Mouse (Mus musculus): Measurements from ENCODE around the gene Trmt112.
"Not testable (repeated sequence)": the region's sequence is repeated elsewhere in the genome, so short reads cannot be mapped to it uniquely, and the experiment has no call there.

Gene Trmt112

GRCm38 (mm10) chr19:6907811-6908540 is 1.5 kb upstream of the Trmt112 start:
- in situ Hi-C loops (cut with MboI; ENCODE audit: low sequenced_read_pairs): no loop called here

GRCm38 (mm10) chr19:6909021-6909420 is 477 bp upstream of the Trmt112 start:
- in situ Hi-C loops (cut with MboI; ENCODE audit: low sequenced_read_pairs): no loop called here

- in situ Hi-C loops (cut with MboI; ENCODE audit: low sequenced_read_pairs): not testable (repeated sequence)
These were observed 808 bp downstream of the Trmt112 start for GRCm38 (mm10) chr19:6910306-6910705.

- in situ Hi-C loops (cut with MboI; ENCODE audit: low sequenced_read_pairs): no loop called here
These were observed 1.9 kb downstream of the Trmt112 start for GRCm38 (mm10) chr19:6911101-6912074.

GRCm38 (mm10) chr19:6912205-6912970 is 2.9 kb downstream of the Trmt112 start:
- in situ Hi-C loops (cut with MboI; ENCODE audit: low sequenced_read_pairs): no loop called here

- in situ Hi-C loops (cut with MboI; ENCODE audit: low sequenced_read_pairs): no loop called here
These were observed 3.5 kb downstream of the Trmt112 start for GRCm38 (mm10) chr19:6913036-6913435.

- in situ Hi-C loops (cut with MboI; ENCODE audit: low sequenced_read_pairs): no loop called here
These were observed 4.5 kb downstream of the Trmt112 start for GRCm38 (mm10) chr19:6913991-6914390.

- in situ Hi-C loops (cut with MboI; ENCODE audit: low sequenced_read_pairs): no loop called here
These were observed 5.0 kb downstream of the Trmt112 start for GRCm38 (mm10) chr19:6914540-6914939.

- in situ Hi-C loops (cut with MboI; ENCODE audit: low sequenced_read_pairs): no loop called here
These were observed 5.8 kb downstream of the Trmt112 start for GRCm38 (mm10) chr19:6915276-6915675.

- in situ Hi-C loops (cut with MboI; ENCODE audit: low sequenced_read_pairs): no loop called here
These were observed 7.0 kb downstream of the Trmt112 start for GRCm38 (mm10) chr19:6916496-6916895.

GRCm38 (mm10) chr19:6918321-6918720 is 8.8 kb downstream of the Trmt112 start:
- in situ Hi-C loops (cut with MboI; ENCODE audit: low sequenced_read_pairs): no loop called here

GRCm38 (mm10) chr19:6919431-6919830 is 9.9 kb downstream of the Trmt112 start:
- in situ Hi-C loops (cut with MboI; ENCODE audit: low sequenced_read_pairs): no loop called here

GRCm38 (mm10) chr19:6919876-6920740 is 10.6 kb downstream of the Trmt112 start:
- in situ Hi-C loops (cut with MboI; ENCODE audit: low sequenced_read_pairs): no loop called here

- in situ Hi-C loops (cut with MboI; ENCODE audit: low sequenced_read_pairs): no loop called here
These were observed 11.5 kb downstream of the Trmt112 start for GRCm38 (mm10) chr19:6920741-6921636.

- in situ Hi-C loops (cut with MboI; ENCODE audit: low sequenced_read_pairs): no loop called here
These were observed 12.4 kb downstream of the Trmt112 start, which contains the start of gene Esrra for GRCm38 (mm10) chr19:6921647-6922567. Esrra (minus strand) TSS chr19:6921813.

GRCm38 (mm10) chr19:6922901-6923735 is 13.6 kb downstream of the Trmt112 start:
- in situ Hi-C loops (cut with MboI; ENCODE audit: low sequenced_read_pairs): no loop called here

Measured in CH12F3 (cell line).